Mouse (Mus musculus) gastrocnemius, postnatal 10 days (tissue): ENCODE data around the gene Abcb5. TPM values are rescaled to one million over a fixed set of nuclear protein-coding genes. Genes with fewer than 3 reads are reported as not detected.
"Not testable (repeated sequence)": the region's sequence is repeated elsewhere in the genome, so short reads cannot be mapped to it uniquely, and the experiment has no call there.

Experiments
- DNase-seq: peaks from one replicate; pipeline ENCODE4 v3.0.0; 2021; ENCODE audit warnings: mixed read lengths
- long read RNA-seq, 2 experiments: library from polyadenylated mRNA; stranded (forward); transcript quantifications; one replicate each; pipeline ENCODE4 v2.0.0; 2021
- total RNA-seq, 2 experiments: library from RNA; stranded (reverse); gene quantifications; 2 replicates each; pipeline ENCODE4 v1.2.3; 2021

The Abcb5 gene
- total RNA-seq = not detected
- long read RNA-seq, experiment 1 = 0 reads
- long read RNA-seq, experiment 2 = 0 reads

DNA sequence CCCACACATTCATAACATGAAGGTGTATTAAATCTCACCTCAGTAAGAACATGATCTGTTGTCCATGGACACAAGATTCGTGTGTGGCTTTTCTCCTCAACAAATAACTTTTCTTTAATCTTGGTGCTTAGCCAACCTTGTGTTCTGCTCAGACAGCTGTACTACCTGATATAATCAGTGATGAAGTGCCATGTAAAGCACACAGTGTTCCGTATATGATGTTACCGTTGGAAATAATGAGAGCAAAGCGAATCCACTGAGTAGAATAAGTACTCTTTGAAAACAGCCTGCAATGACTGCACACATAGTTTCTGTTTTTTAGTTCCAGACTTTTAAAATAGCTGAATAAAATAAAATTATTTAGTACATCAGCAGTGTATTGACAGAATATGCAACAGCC lies at the start of gene Abcb5:
Abcb5 (minus strand) TSS at position 101 of the 400 bp plus-strand sequence.
- DNase-seq = no peak

DNA sequence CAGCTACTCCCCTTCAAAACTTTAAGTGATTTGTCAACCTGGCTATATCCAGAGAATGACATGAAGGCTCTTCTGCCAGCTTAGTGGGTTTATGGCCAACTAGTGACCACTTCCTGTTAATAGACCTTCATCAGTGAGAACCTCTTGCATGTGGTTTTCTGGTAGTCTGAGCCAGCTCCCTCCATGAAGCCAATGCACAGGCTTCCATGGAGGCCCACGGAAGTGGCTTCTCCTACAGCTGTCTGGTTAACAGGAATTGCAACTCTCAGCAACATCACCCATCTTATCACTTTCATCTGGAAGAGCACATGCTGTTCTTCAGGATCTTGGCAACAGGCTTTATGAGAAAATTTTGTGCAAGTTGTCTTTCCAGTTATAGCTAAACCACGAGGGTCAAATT lies 33.0 kb upstream of the Abcb5 start:
- no peak for DNase-seq

- DNase-seq = no peak
Observed at GRCm38 (mm10) chr12:118994328-118995166, 28.3 kb upstream of the Abcb5 start.

DNA sequence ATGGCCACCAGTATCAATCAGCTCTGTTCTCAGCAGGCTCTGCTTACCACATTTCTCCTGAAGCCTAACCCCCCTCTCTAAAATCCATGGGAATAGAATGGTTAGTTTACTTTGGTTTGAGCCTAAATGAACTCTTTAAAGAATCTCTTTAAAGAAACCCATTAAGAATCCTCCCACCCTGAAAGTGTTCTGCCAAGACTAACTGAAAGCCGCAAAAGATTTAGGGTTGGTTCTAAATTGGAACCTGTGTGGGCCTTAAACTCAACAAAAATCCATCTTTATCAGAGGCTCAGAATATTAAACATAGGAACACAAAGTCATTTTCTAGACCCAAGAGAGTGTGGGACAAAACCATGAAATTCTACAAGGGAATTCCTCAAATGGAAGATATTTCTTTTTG lies 18.6 kb upstream of the Abcb5 start:
- DNase-seq = no peak

GRCm38 (mm10) chr12:118930386-118931318 lies 35.6 kb downstream of the Abcb5 start:
- peak; percentile 64 for DNase-seq

GRCm38 (mm10) chr12:118926813-118927281 lies 39.4 kb downstream of the Abcb5 start:
- no peak for DNase-seq

- not testable (repeated sequence) for DNase-seq
Observed at GRCm38 (mm10) chr12:118923874-118924273, 42.3 kb downstream of the Abcb5 start.

DNA sequence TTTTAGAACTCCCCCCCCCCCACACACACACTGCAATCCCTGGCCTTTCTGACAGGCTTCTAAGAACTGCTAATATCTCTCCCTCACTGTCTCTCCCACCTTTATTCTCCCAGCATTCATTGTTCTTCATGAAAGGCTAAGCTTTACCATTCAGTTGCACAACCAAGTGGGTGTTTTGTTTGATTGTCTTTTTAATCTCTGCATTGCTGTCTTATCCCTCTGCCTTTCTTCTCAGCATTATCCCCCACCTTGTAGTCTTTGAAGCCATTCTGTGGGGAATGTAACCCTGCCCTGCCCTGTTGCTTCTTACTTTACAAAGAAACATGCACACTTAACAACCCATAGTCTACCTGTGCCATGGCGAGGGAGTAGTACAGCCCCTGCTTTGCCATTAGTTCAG lies 48.5 kb downstream of the Abcb5 start:
- no peak for DNase-seq

DNA sequence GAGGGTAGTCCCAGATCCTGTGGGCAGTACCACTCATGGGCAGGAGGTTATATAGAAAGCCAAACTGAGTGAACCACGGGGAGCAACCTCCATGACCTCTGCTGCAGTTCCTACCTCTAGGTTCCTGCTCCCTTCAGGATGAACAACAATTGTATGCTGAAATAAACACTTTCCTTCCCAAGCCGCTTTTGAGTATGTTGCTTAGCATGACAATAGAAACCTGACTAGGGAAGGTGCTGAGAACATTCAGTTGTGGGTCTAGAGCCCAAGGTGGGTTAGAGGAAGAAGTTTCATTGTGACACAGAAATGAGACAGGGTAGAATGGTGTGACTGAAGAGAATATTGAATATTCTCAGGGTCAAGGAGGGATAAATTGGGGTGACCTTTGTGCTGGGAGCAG lies 55.9 kb downstream of the Abcb5 start:
- no peak for DNase-seq

GRCm38 (mm10) chr12:118902249-118902648 lies 64.0 kb downstream of the Abcb5 start:
- no peak for DNase-seq

- no peak for DNase-seq
Observed at GRCm38 (mm10) chr12:118887964-118888363, 78.3 kb downstream of the Abcb5 start.

GRCm38 (mm10) chr12:118882790-118883189 lies 83.4 kb downstream of the Abcb5 start:
- no peak for DNase-seq

DNA sequence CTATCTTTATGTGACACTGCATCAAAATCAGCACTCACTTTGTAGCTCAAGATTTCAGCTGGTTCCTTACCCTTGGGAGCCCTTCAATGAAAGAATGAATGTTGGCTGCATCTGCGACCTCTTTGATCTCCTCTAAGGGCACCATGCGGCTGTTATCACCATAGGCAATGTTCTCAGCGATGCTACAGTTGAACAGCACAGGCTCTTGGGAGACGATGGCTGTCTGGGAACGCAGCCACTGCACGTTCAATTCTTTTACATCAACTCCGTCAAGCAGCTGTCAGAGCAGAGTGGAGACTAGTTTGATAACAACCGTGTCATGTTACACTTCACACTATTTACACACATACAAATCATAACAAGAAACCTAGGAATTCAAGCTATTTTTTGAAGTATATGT lies 93.5 kb downstream of the Abcb5 start:
- DNase-seq = no peak

GRCm38 (mm10) chr12:118856151-118856550 lies 110.1 kb downstream of the Abcb5 start:
- no peak for DNase-seq

GRCm38 (mm10) chr12:118854831-118855453 lies 111.3 kb downstream of the Abcb5 start:
- DNase-seq = peak; percentile 64

- no peak for DNase-seq
Observed at GRCm38 (mm10) chr12:118854401-118854800, 111.8 kb downstream of the Abcb5 start.

DNA sequence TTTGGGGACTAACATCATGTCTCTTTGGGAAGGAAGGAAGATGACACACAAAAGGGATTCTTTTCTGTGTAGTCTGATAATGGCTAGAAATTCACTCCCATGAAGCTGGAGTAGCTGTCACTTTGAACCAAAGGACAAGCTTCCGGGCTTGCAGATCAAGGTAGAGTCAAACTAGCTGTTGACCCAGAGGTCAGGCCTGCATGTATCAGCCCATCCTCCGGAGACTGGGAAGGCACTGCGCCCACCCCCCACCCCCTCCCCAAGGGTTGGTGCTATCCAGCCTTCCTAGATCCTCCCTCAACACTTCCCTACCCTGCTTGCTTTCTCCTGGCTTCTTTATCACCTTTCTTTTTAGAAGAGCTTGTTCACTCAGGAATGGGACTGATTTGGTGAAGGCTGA lies 112.9 kb downstream of the Abcb5 start:
- DNase-seq = no peak

GRCm38 (mm10) chr12:118850851-118851410 lies 115.3 kb downstream of the Abcb5 start:
- DNase-seq = no peak

DNA sequence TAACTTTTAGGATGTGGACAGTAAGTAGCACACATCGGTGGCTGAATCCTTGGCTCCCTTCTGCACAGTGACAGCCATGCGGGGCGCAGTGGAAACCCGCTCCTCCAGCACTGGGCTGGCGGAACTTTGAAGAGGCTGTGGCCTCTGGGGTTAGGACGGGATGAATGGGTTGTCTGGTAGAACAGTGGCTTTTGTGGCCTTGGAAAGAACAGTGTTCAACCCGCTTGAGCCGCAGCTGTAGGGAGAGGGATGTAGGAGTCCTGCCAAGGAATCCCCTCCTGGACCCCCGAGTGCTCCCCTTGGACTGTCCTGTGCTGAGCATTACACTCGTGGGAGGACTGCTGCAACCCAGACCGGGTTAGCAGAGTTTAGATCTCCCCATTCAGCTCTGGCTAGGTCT lies 116.2 kb downstream of the Abcb5 start:
- DNase-seq = no peak

DNA sequence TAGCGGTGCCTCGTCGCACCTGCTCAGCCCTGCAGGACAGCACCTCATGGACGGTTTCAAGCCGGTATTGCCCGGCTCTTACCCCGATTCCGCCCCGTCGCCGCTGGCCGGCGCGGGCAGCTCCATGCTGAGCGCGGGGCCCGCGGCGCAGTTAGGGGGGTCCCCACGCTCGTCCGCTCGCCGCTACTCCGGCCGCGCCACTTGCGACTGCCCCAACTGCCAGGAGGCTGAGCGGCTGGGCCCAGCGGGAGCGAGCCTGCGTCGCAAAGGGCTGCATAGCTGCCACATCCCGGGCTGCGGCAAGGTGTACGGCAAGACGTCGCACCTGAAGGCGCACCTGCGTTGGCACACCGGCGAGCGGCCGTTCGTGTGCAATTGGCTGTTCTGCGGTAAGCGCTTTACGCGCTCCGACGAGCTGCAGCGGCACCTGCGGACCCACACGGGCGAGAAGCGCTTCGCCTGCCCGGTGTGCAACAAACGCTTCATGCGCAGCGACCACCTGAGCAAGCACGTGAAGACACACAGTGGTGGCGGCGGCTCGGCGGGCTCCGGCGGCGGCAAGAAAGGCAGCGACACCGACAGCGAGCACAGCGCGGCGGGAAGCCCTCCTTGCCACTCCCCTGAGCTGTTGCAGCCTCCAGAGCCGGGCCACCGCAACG lies 116.9 kb downstream of the Abcb5 start:
- DNase-seq = no peak

GRCm38 (mm10) chr12:118848496-118849202 lies 117.6 kb downstream of the Abcb5 start:
- peak; percentile 20 for DNase-seq
